Mouse (Mus musculus): ENCODE measurements around the gene Sesn1.

DNA sequence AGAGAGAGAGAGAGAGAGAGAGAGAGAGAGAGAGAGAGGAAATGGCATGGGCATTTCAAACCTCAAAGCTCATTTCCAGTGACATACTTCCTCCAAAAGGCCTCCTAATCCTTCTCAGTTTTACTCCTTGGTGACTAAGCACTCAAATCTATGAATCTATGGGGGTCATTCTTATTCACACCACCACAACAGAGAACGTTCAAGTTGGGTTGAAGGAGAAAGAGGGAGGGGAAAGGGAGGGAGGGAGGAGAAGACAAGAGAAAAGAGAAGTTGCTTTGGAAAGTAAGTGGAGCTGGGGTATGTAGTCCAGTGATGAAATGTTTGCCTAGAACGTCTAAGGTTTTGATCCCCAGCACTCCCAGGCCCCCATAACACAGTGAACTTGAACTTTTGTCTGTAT is 60.4 kb downstream of the Sesn1 start:
- TF ChIP-seq EP300 (IDR thresholded peaks at IDR 0.05; ENCODE audit: low read depth) = no peak
- no peak for TF ChIP-seq CTCF (IDR thresholded peaks at IDR 0.05; ENCODE audit: low read depth)

All from liver, postnatal 0 days (tissue).